Mouse (Mus musculus) CH12.LX (cell line): ENCODE measurements around the gene Rfx4. TPM values are rescaled to one million over a fixed set of nuclear protein-coding genes. Genes with fewer than 3 reads are reported as not detected.
A peak's percentile ranks its signal among the peaks of the same experiment; 100 is the strongest.

ENCODE experiments used
- DNase-seq: peaks from one replicate; pipeline ENCODE4 v3.0.0-alpha.2; 2013; ENCODE audit errors: extremely low read depth
- H3K27ac ChIP-seq: 2 replicates; pipeline ENCODE4 v1.5.1; 2012; ENCODE audit warnings: low read depth, mild to moderate bottlenecking, control low read depth, moderate library complexity; ENCODE audit not compliant: insufficient read depth
- H3K27me3 ChIP-seq: replicated peaks from 2 replicates; pipeline ENCODE3; 2012; ENCODE audit warnings: inconsistent platforms
- H3K36me3 ChIP-seq, 2 experiments: replicated peaks in 1 of 2; 2 replicates each; pipeline versions ENCODE3 to v1.6.1; 2012; ENCODE audit warnings: inconsistent platforms in 1 of 2, low read length in 1 of 2, mild to moderate bottlenecking in 1 of 2, mixed read lengths in 1 of 2, moderate library complexity in 1 of 2; ENCODE audit not compliant: control insufficient read depth in 1 of 2, insufficient read depth in 1 of 2
- H3K4me1 ChIP-seq, 2 experiments: 2 replicates each; pipeline ENCODE4 v1.6.1; 2012; ENCODE audit warnings: inconsistent platforms in 1 of 2, moderate library complexity in 1 of 2; ENCODE audit not compliant: insufficient read depth in 2 of 2, control insufficient read depth in 1 of 2
- H3K4me2 ChIP-seq: 2 replicates; pipeline ENCODE4 v1.6.1; 2012; ENCODE audit warnings: low read depth, mild to moderate bottlenecking, control low read depth; ENCODE audit not compliant: poor library complexity, insufficient read depth, severe bottlenecking
- H3K4me3 ChIP-seq, 3 experiments: fragments of 150-350 bp in 1 of 3; sonication (generic) in 1 of 3; replicated peaks in 1 of 3; 2 replicates each; pipeline versions ENCODE3 to v1.5.1; 2011 to 2012; ENCODE audit warnings: low read depth in 2 of 3, low read length in 2 of 3, mild to moderate bottlenecking in 2 of 3, moderate library complexity in 2 of 3, control low read depth in 1 of 3, improper control_type of control experiment in 1 of 3, inconsistent platforms in 1 of 3, mixed read lengths in 1 of 3; ENCODE audit not compliant: poor library complexity in 1 of 3
- H3K79me2 ChIP-seq: replicated peaks from 2 replicates; pipeline ENCODE4 v1.6.1; 2012; ENCODE audit warnings: mild to moderate bottlenecking, moderate library complexity; ENCODE audit not compliant: control insufficient read depth, poor library complexity, insufficient read depth, severe bottlenecking; ENCODE audit errors: extremely low read depth
- H3K9ac ChIP-seq: 2 replicates; pipeline ENCODE4 v1.6.1; 2012; ENCODE audit warnings: low read depth, mild to moderate bottlenecking, control low read depth, moderate library complexity; ENCODE audit not compliant: insufficient read depth
- H3K9me3 ChIP-seq: replicated peaks from 2 replicates; pipeline ENCODE3; 2012; ENCODE audit warnings: low read length, inconsistent platforms, mixed read lengths
- BHLHE40 ChIP-seq: IDR thresholded peaks from 2 replicates; pipeline ENCODE4 v1.6.1; 2011; ENCODE audit warnings: mild to moderate bottlenecking, low read depth, low read length, improper control_type of control experiment
- CTCF ChIP-seq, 2 experiments: IDR thresholded peaks in 1 of 2; conservative IDR thresholded peaks in 1 of 2; 2 replicates each; pipeline ENCODE4 v1.5.1; 2011 to 2012; ENCODE audit warnings: low read depth in 2 of 2, low read length in 2 of 2, improper control_type of control experiment in 1 of 2, inconsistent platforms in 1 of 2, mild to moderate bottlenecking in 1 of 2, moderate library complexity in 1 of 2
- E2F4 ChIP-seq: IDR thresholded peaks from 2 replicates; pipeline ENCODE4 v1.6.1; 2011; ENCODE audit warnings: low read depth, low read length, improper control_type of control experiment; ENCODE audit not compliant: insufficient replicate concordance
- EP300 ChIP-seq: IDR thresholded peaks from 2 replicates; pipeline ENCODE4 v1.6.1; 2011; ENCODE audit warnings: low read length, improper control_type of control experiment
- ETS1 ChIP-seq: conservative IDR thresholded peaks from 2 replicates; pipeline ENCODE4 v1.6.1; 2012; ENCODE audit warnings: low read depth, mild to moderate bottlenecking, inconsistent platforms, low read length, improper control_type of control experiment, moderate library complexity
- JUN ChIP-seq: IDR thresholded peaks from 2 replicates; pipeline ENCODE4 v1.6.1; 2011; ENCODE audit warnings: low read depth, mild to moderate bottlenecking, low read length, improper control_type of control experiment, moderate library complexity; ENCODE audit not compliant: insufficient read depth
- JUND ChIP-seq: conservative IDR thresholded peaks from 2 replicates; pipeline ENCODE4 v1.6.1; 2011; ENCODE audit warnings: low read depth, low read length, improper control_type of control experiment
- KAT2A ChIP-seq: IDR thresholded peaks from 2 replicates; pipeline ENCODE4 v1.6.1; 2012; ENCODE audit warnings: low read length, improper control_type of control experiment, inconsistent platforms; ENCODE audit not compliant: insufficient replicate concordance
- MAX ChIP-seq: IDR thresholded peaks from 2 replicates; pipeline ENCODE4 v1.6.1; 2011; ENCODE audit warnings: low read length, improper control_type of control experiment
- NRF1 ChIP-seq: IDR thresholded peaks from 2 replicates; pipeline ENCODE4 v1.6.1; 2014; ENCODE audit warnings: low read depth, mild to moderate bottlenecking, inconsistent platforms, low read length, improper control_type of control experiment, moderate library complexity
- PAX5 ChIP-seq: IDR thresholded peaks from 2 replicates; pipeline ENCODE4 v1.6.1; 2012; ENCODE audit warnings: low read length, inconsistent platforms, mixed read lengths
- POLR2A ChIP-seq: IDR thresholded peaks from 2 replicates; pipeline ENCODE4 v1.6.1; 2011; ENCODE audit warnings: low read depth, mild to moderate bottlenecking, improper control_type of control experiment, low read length
- SIN3A ChIP-seq: IDR thresholded peaks from 2 replicates; pipeline ENCODE4 v1.6.1; 2012; ENCODE audit warnings: low read length, improper control_type of control experiment, inconsistent platforms
- TCF12 ChIP-seq: IDR thresholded peaks from 2 replicates; pipeline ENCODE4 v1.6.1; 2014; ENCODE audit warnings: low read depth, mild to moderate bottlenecking, inconsistent platforms, low read length, improper control_type of control experiment
- UBTF ChIP-seq: IDR thresholded peaks from 2 replicates; pipeline ENCODE4 v1.6.1; 2012; ENCODE audit warnings: low read depth, mild to moderate bottlenecking, inconsistent platforms, low read length, improper control_type of control experiment, moderate library complexity
- ZKSCAN1 ChIP-seq: IDR thresholded peaks from 2 replicates; pipeline ENCODE4 v1.6.1; 2012; ENCODE audit warnings: low read depth, inconsistent platforms, low read length, improper control_type of control experiment, borderline replicate concordance
- dilution Hi-C: fragments of 300-500 bp; cut with MboI; formaldehyde crosslinking; loops from 2 replicates; pipeline ENCODE4 v1.14.3; 2020; ENCODE audit warnings: low sequenced_read_pairs; ENCODE audit not compliant: extremely low pct_unique_long_range_greater_than_20kb, extremely low pct_ligation_motif_present
- in situ Hi-C: fragments of 300-500 bp; cut with MboI; formaldehyde crosslinking; loops from 3 replicates; pipeline ENCODE4 v1.14.3; 2019; ENCODE audit warnings: low sequenced_read_pairs, low pct_ligation_motif_present, low pct_unique_long_range_greater_than_20kb, mixed read lengths
- polyA plus RNA-seq: library from polyadenylated mRNA; unstranded; fragments of >175 nt; gene quantifications from 2 replicates; pipeline ENCODE4 v1.2.1, GENCODE M21; 2012; ENCODE audit warnings: low read depth; ENCODE audit not compliant: insufficient read length
- total RNA-seq, 2 experiments: library from RNA; depleted of rRNA; stranded (reverse); fragments of 300-350 nt in 1 of 2; fragments of >200 nt in 1 of 2; gene quantifications; 2 replicates each; pipeline ENCODE4 v1.2.3; 2012 to 2014

Gene Rfx4
- total and polyA plus RNA-seq, 3 experiments: 0.04 TPM; not detected in 2

DNA sequence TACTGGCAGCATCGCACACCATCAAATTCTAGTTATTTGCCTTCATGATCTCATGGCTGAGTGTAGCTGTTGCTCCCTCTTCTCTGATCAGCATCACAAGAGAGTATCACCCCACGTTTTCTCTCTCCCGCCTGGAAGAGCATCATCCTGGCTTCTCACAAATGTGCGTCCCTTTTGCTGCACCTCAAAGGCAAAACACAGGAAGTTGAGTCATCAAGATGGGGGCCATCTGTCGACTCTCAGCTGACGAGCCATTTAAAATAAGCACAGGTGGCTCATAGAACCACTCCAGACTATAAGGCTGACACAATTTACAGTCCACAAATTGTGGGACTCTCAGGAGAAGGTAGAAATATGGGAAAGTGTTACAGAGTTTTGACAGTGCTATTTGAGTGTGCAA lies 63.8 kb downstream of the Rfx4 start:
- no peak overlapping the region for H3K27ac ChIP-seq
- TF ChIP-seq ETS1 (peak; percentile 74), ZKSCAN1 (no peak), EP300 (peak; percentile 42; the same call in 1 of the 2 replicates), TCF12 (peak; percentile 39; the same call in 1 of the 2 replicates), UBTF (no peak), NRF1 (no peak)
- no peaks in the 10 kb centered on the region for H3K36me3 ChIP-seq
- peaks cover 30 to 49% of the 10 kb centered on the region in 2 experiments for H3K4me1 ChIP-seq
- H3K4me2 ChIP-seq: no peak overlapping the region
- DNase-seq: peak; percentile 34
- no peaks in the 10 kb centered on the region for H3K9me3 ChIP-seq
- peaks cover 1% of the 10 kb centered on the region for H3K27me3 ChIP-seq
- dilution Hi-C loops (no loop called here), in situ Hi-C loops (no loop called here)
- H3K4me3 ChIP-seq: no peak overlapping the region
- no peaks in the 10 kb centered on the region for H3K79me2 ChIP-seq
- no peak overlapping the region for H3K9ac ChIP-seq

DNA sequence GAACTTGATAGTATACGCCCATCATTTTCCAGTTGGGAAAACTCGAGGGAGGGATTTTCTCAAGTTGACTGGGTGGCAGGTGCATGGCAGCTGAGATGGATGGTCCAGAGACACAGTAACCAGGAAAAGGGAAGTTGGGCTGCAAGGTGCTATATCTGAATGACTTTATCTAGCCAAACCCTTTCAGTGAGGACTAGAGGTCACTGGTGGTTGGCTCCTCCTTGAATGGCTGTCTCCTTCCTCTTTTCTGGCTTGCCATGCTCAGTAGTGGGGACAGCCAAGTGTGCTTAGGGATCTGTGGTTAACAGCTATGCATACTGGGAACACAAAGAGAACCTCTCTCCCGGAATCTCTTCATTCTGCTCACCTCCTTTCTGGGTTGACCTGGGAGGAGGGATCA lies 64.4 kb downstream of the Rfx4 start:
- dilution Hi-C loops: no loop called here
- H3K27ac ChIP-seq: no peak overlapping the region
- peak; percentile 54 for DNase-seq
- TF ChIP-seq KAT2A (0 out of 2 replicates have a peak, but pooled peaks have one; percentile 16), EP300 (0 out of 2 replicates have a peak, but pooled peaks have one; percentile 10), PAX5 (no peak), BHLHE40 (peak; percentile 53; the same call in 1 of the 2 replicates)
- TF ChIP-seq, all 38 proteins: peak for 3
- no peaks in the 10 kb centered on the region for H3K9me3 ChIP-seq
- peaks cover 29 to 44% of the 10 kb centered on the region in 2 experiments for H3K4me1 ChIP-seq
- H3K36me3 ChIP-seq: no peaks in the 10 kb centered on the region
- in situ Hi-C loops: no loop called here
- H3K9ac ChIP-seq: no peak overlapping the region
- H3K4me3 ChIP-seq: no peak overlapping the region
- peaks cover 1% of the 10 kb centered on the region for H3K27me3 ChIP-seq
- no peaks in the 10 kb centered on the region for H3K79me2 ChIP-seq
- no peak overlapping the region for H3K4me2 ChIP-seq

DNA sequence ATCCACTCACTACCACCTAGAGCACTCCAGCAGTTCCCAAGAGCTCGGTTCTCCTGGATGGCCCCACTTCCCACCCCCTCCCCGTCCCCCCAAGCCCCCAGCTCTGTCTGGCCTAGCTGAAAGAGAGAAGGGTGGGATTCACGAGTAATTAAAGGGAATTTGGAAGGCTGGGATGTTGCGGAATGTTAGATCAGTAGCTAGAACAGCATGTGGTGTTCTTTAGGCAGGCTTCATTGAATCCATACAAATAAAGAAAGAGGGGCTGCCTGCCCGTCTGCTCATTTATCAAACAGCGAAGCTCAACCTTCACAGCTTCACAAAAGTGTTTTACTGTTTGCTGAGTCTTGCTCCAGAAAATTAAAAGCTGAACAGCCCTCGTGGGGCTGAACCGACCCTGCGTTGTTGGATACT lies 66.9 kb downstream of the Rfx4 start:
- dilution Hi-C loops (no loop called here), in situ Hi-C loops (no loop called here)
- H3K27me3 ChIP-seq: peaks cover 1% of the 10 kb centered on the region
- H3K27ac ChIP-seq: no peak overlapping the region
- no peak for DNase-seq
- H3K9me3 ChIP-seq: no peaks in the 10 kb centered on the region
- H3K36me3 ChIP-seq: no peaks in the 10 kb centered on the region
- no peak overlapping the region for H3K4me2 ChIP-seq
- no peak overlapping the region for H3K9ac ChIP-seq
- no peak overlapping the region for H3K4me3 ChIP-seq
- TF ChIP-seq CTCF (conservative IDR thresholded peaks at IDR 0.05 in 1 of 2, IDR thresholded peaks at IDR 0.05 in 1 of 2; ENCODE audit: low read depth in 2 of 2, low read length in 2 of 2) (no peak), TCF12 (no peak), E2F4 (no peak), JUND (no peak), NRF1 (no peak), POLR2A (no peak), MAX (no peak), JUN (no peak), SIN3A (no peak)
- H3K79me2 ChIP-seq: no peaks in the 10 kb centered on the region
- peaks cover 14 to 20% of the 10 kb centered on the region in 2 experiments for H3K4me1 ChIP-seq
